Mouse (Mus musculus): Measurements from ENCODE around the gene Cyp1b1.

The Cyp1b1 gene

GRCm38 (mm10) chr17:79713643-79714367 is 1.1 kb downstream of the Cyp1b1 start:
- DNase-seq, result peak; percentile 39

- no peak for DNase-seq
Observed at GRCm38 (mm10) chr17:79713276-79713642, 1.6 kb downstream of the Cyp1b1 start.

- no peak for DNase-seq
Observed at GRCm38 (mm10) chr17:79712536-79712935, 2.3 kb downstream of the Cyp1b1 start.

GRCm38 (mm10) chr17:79711944-79712343 is 2.9 kb downstream of the Cyp1b1 start:
- DNase-seq, result no peak

GRCm38 (mm10) chr17:79710246-79710842 is 4.5 kb downstream of the Cyp1b1 start:
- DNase-seq, result no peak

GRCm38 (mm10) chr17:79709718-79710117 is 5.1 kb downstream of the Cyp1b1 start:
- no peak for DNase-seq

- no peak for DNase-seq
Observed at GRCm38 (mm10) chr17:79708168-79708567, 6.7 kb downstream of the Cyp1b1 start.

- DNase-seq, result no peak
Observed at GRCm38 (mm10) chr17:79705671-79706455, 9.0 kb downstream of the Cyp1b1 start.

GRCm38 (mm10) chr17:79700871-79701270 is 14.0 kb downstream of the Cyp1b1 start:
- DNase-seq, result no peak

GRCm38 (mm10) chr17:79699197-79699596 is 15.7 kb downstream of the Cyp1b1 start:
- DNase-seq, result peak; percentile 26

GRCm38 (mm10) chr17:79695541-79695940 is 19.3 kb downstream of the Cyp1b1 start:
- no peak for DNase-seq

- DNase-seq, result peak; percentile 40
Observed at GRCm38 (mm10) chr17:79695106-79695505, 19.8 kb downstream of the Cyp1b1 start.

- DNase-seq, result no peak
Observed at GRCm38 (mm10) chr17:79670837-79671236, 44.0 kb downstream of the Cyp1b1 start.

GRCm38 (mm10) chr17:79664106-79664417 is 50.8 kb downstream of the Cyp1b1 start:
- DNase-seq, result no peak

GRCm38 (mm10) chr17:79663393-79664105 is 51.3 kb downstream of the Cyp1b1 start:
- DNase-seq, result no peak

- no peak for DNase-seq
Observed at GRCm38 (mm10) chr17:79661848-79662247, 53.0 kb downstream of the Cyp1b1 start.

- peak; percentile 81 for DNase-seq
Observed at GRCm38 (mm10) chr17:79661387-79661786, 53.5 kb downstream of the Cyp1b1 start.

GRCm38 (mm10) chr17:79658863-79659262 is 56.0 kb downstream of the Cyp1b1 start:
- DNase-seq, result no peak

GRCm38 (mm10) chr17:79658452-79658851 is 56.4 kb downstream of the Cyp1b1 start:
- DNase-seq, result no peak

- DNase-seq, result no peak
Observed at GRCm38 (mm10) chr17:79657785-79658184, 57.1 kb downstream of the Cyp1b1 start.

- no peak for DNase-seq
Observed at GRCm38 (mm10) chr17:79654187-79654586, 60.7 kb downstream of the Cyp1b1 start.

- DNase-seq, result no peak
Observed at GRCm38 (mm10) chr17:79653171-79653570, 61.7 kb downstream of the Cyp1b1 start.
